Mouse (Mus musculus): ENCODE measurements around the gene Padi6. TPM values are rescaled to one million over a fixed set of nuclear protein-coding genes. Genes with fewer than 3 reads are reported as not detected.

Gene Padi6
- polyA plus RNA-seq, 1 experiment from 2014 or later: 0.07 TPM

GRCm38 (mm10) chr4:140695675-140696585 is 46.5 kb downstream of the Padi6 start:
- WGBS: 70% methylated on average over 14 of the region's 14 CpGs
- no peak for ATAC-seq

GRCm38 (mm10) chr4:140695146-140695545 is 47.3 kb downstream of the Padi6 start:
- 0 out of 2 replicates have a peak, but pooled peaks cover 8% of the 10 kb centered on the region for H3K27me3 ChIP-seq (replicated peaks; ENCODE audit: control insufficient read depth, insufficient read depth, low read length)
- no peaks in the 10 kb centered on the region for H3K4me1 ChIP-seq (ENCODE audit: control insufficient read depth, insufficient read depth, low read length)
- no peak overlapping the region for H3K27ac ChIP-seq (ENCODE audit: low read length)
- no peaks in the 10 kb centered on the region for H3K36me3 ChIP-seq (ENCODE audit: control insufficient read depth, insufficient read depth, low read length)
- no peak for ATAC-seq
- H3K4me3 ChIP-seq (ENCODE audit: low read length): no peak overlapping the region
- H3K9me3 ChIP-seq (ENCODE audit: control insufficient read depth, low read length): no peaks in the 10 kb centered on the region
- H3K9ac ChIP-seq (ENCODE audit: low read depth, low read length): no peak overlapping the region
- 79% methylated on average over 7 of the region's 7 CpGs for WGBS
- H3K4me2 ChIP-seq (ENCODE audit: low read depth, low read length): no peak overlapping the region

More at GRCm38 (mm10) chr4:140695675-140696585, 46.5 kb downstream of the Padi6 start:
- Histone ChIP-seq H3K9ac (ENCODE audit: low read depth, low read length) (no peak overlapping the region), H3K36me3 (ENCODE audit: control insufficient read depth, insufficient read depth, low read length) (no peaks in the 10 kb centered on the region), H3K27ac (ENCODE audit: low read length) (no peak overlapping the region), H3K9me3 (ENCODE audit: control insufficient read depth, low read length) (no peaks in the 10 kb centered on the region), H3K27me3 (replicated peaks; ENCODE audit: control insufficient read depth, insufficient read depth, low read length) (0 out of 2 replicates have a peak, but pooled peaks cover 8% of the 10 kb centered on the region), H3K4me1 (ENCODE audit: control insufficient read depth, insufficient read depth, low read length) (peaks cover 7% of the 10 kb centered on the region; the same call in 1 of the 2 replicates), H3K4me3 (ENCODE audit: low read length) (no peak overlapping the region), H3K4me2 (ENCODE audit: low read depth, low read length) (no peak overlapping the region)

GRCm38 (mm10) chr4:140694551-140695060 is 47.8 kb downstream of the Padi6 start:
- ATAC-seq: no peak
- Histone ChIP-seq H3K9ac (ENCODE audit: low read depth, low read length) (no peak overlapping the region), H3K4me1 (ENCODE audit: control insufficient read depth, insufficient read depth, low read length) (no peaks in the 10 kb centered on the region), H3K9me3 (ENCODE audit: control insufficient read depth, low read length) (no peaks in the 10 kb centered on the region), H3K27ac (ENCODE audit: low read length) (no peak overlapping the region), H3K36me3 (ENCODE audit: control insufficient read depth, insufficient read depth, low read length) (no peaks in the 10 kb centered on the region), H3K4me2 (ENCODE audit: low read depth, low read length) (no peak overlapping the region), H3K27me3 (replicated peaks; ENCODE audit: control insufficient read depth, insufficient read depth, low read length) (0 out of 2 replicates have a peak, but pooled peaks cover 7% of the 10 kb centered on the region), H3K4me3 (ENCODE audit: low read length) (no peak overlapping the region)
- WGBS: 47% methylated on average over 1 of the region's 1 CpGs

- 70% methylated on average over 4 of the region's 4 CpGs for WGBS
Measured at GRCm38 (mm10) chr4:140693513-140693912, 48.9 kb downstream of the Padi6 start.

GRCm38 (mm10) chr4:140691481-140691880 is 51.0 kb downstream of the Padi6 start:
- no peaks in the 10 kb centered on the region for H3K27me3 ChIP-seq (replicated peaks; ENCODE audit: control insufficient read depth, insufficient read depth, low read length)
- no peak overlapping the region for H3K27ac ChIP-seq (ENCODE audit: low read length)
- H3K36me3 ChIP-seq (ENCODE audit: control insufficient read depth, insufficient read depth, low read length): no peaks in the 10 kb centered on the region
- H3K9me3 ChIP-seq (ENCODE audit: control insufficient read depth, low read length): no peaks in the 10 kb centered on the region
- H3K4me1 ChIP-seq (ENCODE audit: control insufficient read depth, insufficient read depth, low read length): no peaks in the 10 kb centered on the region
- no peak overlapping the region for H3K4me3 ChIP-seq (ENCODE audit: low read length)
- no peak overlapping the region for H3K4me2 ChIP-seq (ENCODE audit: low read depth, low read length)
- H3K9ac ChIP-seq (ENCODE audit: low read depth, low read length): no peak overlapping the region
- WGBS: 76% methylated on average over 7 of the region's 7 CpGs
- ATAC-seq: no peak

More at GRCm38 (mm10) chr4:140693513-140693912, 48.9 kb downstream of the Padi6 start:
- H3K4me1 ChIP-seq (ENCODE audit: control insufficient read depth, insufficient read depth, low read length): no peaks in the 10 kb centered on the region
- no peaks in the 10 kb centered on the region for H3K36me3 ChIP-seq (ENCODE audit: control insufficient read depth, insufficient read depth, low read length)
- ATAC-seq: no peak
- H3K27ac ChIP-seq (ENCODE audit: low read length): no peak overlapping the region
- H3K4me2 ChIP-seq (ENCODE audit: low read depth, low read length): no peak overlapping the region
- H3K4me3 ChIP-seq (ENCODE audit: low read length): no peak overlapping the region
- H3K9me3 ChIP-seq (ENCODE audit: control insufficient read depth, low read length): no peaks in the 10 kb centered on the region
- H3K9ac ChIP-seq (ENCODE audit: low read depth, low read length): no peak overlapping the region
- H3K27me3 ChIP-seq (replicated peaks; ENCODE audit: control insufficient read depth, insufficient read depth, low read length): no peaks in the 10 kb centered on the region

GRCm38 (mm10) chr4:140689873-140690655 is 52.4 kb downstream of the Padi6 start:
- no peak overlapping the region for H3K9ac ChIP-seq (ENCODE audit: low read depth, low read length)
- peaks cover 3% of the 10 kb centered on the region for H3K4me1 ChIP-seq (ENCODE audit: control insufficient read depth, insufficient read depth, low read length)
- 66% methylated on average over 16 of the region's 16 CpGs for WGBS
- no peak overlapping the region for H3K27ac ChIP-seq (ENCODE audit: low read length)
- no peak overlapping the region for H3K4me3 ChIP-seq (ENCODE audit: low read length)
- H3K4me2 ChIP-seq (ENCODE audit: low read depth, low read length): no peak overlapping the region
- H3K9me3 ChIP-seq (ENCODE audit: control insufficient read depth, low read length): no peaks in the 10 kb centered on the region
- no peaks in the 10 kb centered on the region for H3K36me3 ChIP-seq (ENCODE audit: control insufficient read depth, insufficient read depth, low read length)
- no peak for ATAC-seq
- H3K27me3 ChIP-seq (replicated peaks; ENCODE audit: control insufficient read depth, insufficient read depth, low read length): no peaks in the 10 kb centered on the region

- Histone ChIP-seq H3K9ac (ENCODE audit: low read depth, low read length) (no peak overlapping the region), H3K4me2 (ENCODE audit: low read depth, low read length) (no peak overlapping the region), H3K9me3 (ENCODE audit: control insufficient read depth, low read length) (no peaks in the 10 kb centered on the region), H3K36me3 (ENCODE audit: control insufficient read depth, insufficient read depth, low read length) (no peaks in the 10 kb centered on the region), H3K27me3 (replicated peaks; ENCODE audit: control insufficient read depth, insufficient read depth, low read length) (no peaks in the 10 kb centered on the region), H3K4me3 (ENCODE audit: low read length) (no peak overlapping the region), H3K27ac (ENCODE audit: low read length) (no peak overlapping the region), H3K4me1 (ENCODE audit: control insufficient read depth, insufficient read depth, low read length) (peaks cover 14% of the 10 kb centered on the region)
- WGBS: 85% methylated on average over 5 of the region's 5 CpGs
- ATAC-seq: no peak
Measured at GRCm38 (mm10) chr4:140688826-140689425, 53.5 kb downstream of the Padi6 start.

- WGBS: 57% methylated on average over 12 of the region's 12 CpGs
- no peaks in the 10 kb centered on the region for H3K27me3 ChIP-seq (replicated peaks; ENCODE audit: control insufficient read depth, insufficient read depth, low read length)
- H3K4me1 ChIP-seq (ENCODE audit: control insufficient read depth, insufficient read depth, low read length): peaks cover 19% of the 10 kb centered on the region
- no peaks in the 10 kb centered on the region for H3K36me3 ChIP-seq (ENCODE audit: control insufficient read depth, insufficient read depth, low read length)
- H3K9me3 ChIP-seq (ENCODE audit: control insufficient read depth, low read length): no peaks in the 10 kb centered on the region
- H3K4me2 ChIP-seq (ENCODE audit: low read depth, low read length): no peak overlapping the region
- no peak overlapping the region for H3K27ac ChIP-seq (ENCODE audit: low read length)
- no peak overlapping the region for H3K4me3 ChIP-seq (ENCODE audit: low read length)
- no peak; the same call in 1 of the 2 replicates for ATAC-seq
- H3K9ac ChIP-seq (ENCODE audit: low read depth, low read length): no peak overlapping the region
Measured at GRCm38 (mm10) chr4:140688044-140688825, 54.2 kb downstream of the Padi6 start.
